In genomic region chr2:72139863-72140845, GRCm38 (mm10) we compare ENCODE assay signal across 17 mouse cellular contexts.
A peak's percentile ranks its signal among the peaks of the same experiment; 100 is the strongest.
DNase-seq lines count a peak whose midpoint lies in the region; ATAC-seq and TF ChIP-seq lines count a peak whose summit lies in the region.
"Had no signal": no experiment of that assay in that cellular context is flagged by ENCODE, and none has a peak within 500 bp of the region (broad histone marks: within the 10 kb centered on the region; RNA-seq: fewer than 3 reads in every experiment).

No protein-coding gene starts in this region.

- DNase-seq in cerebellum, postnatal 4 days (ENCODE audit: low spot score in 2 of 2): no peak
- DNase-seq in layer of hippocampus, adult 9-11 months: peak; percentile 15
- no peak for DNase-seq in layer of hippocampus, adult 9-10 months (ENCODE audit: low spot score)
- peak; percentile 31 for DNase-seq in CH12.LX (ENCODE audit: extremely low read depth)
- DNase-seq in layer of hippocampus, adult 8-10 months (ENCODE audit: low spot score in 2 of 2): no peak
- DNase-seq: embryo, embryonic 11 days; gastrocnemius, postnatal 36 days; kidney, adult 18-20 months; kidney, postnatal 4 days; liver, embryonic 13.5 days; right cerebral cortex, postnatal 4 days had no signal

- in situ Hi-C loops in CH12.LX (cut with MboI; ENCODE audit: low pct_ligation_motif_present, low pct_unique_long_range_greater_than_20kb, low sequenced_read_pairs): loop anchor here (10.0 kb wide), 1 partner anchor 45 kb away; no protein-coding TSS in a partner anchor

- H3K36me3 ChIP-seq in CH12.LX (replicated peaks in 1 of 2; ENCODE audit: control insufficient read depth in 1 of 2, insufficient read depth in 1 of 2, low read length in 1 of 2): no peaks in the 10 kb centered on the region
- H3K36me3 ChIP-seq: liver, embryonic 13.5 days had no signal

- peaks cover 8 to 35% of the 10 kb centered on the region in 2 experiments; a peak in 3 of 4 replicates for H3K4me1 ChIP-seq in CH12.LX (ENCODE audit: control insufficient read depth in 1 of 2, insufficient read depth in 2 of 2)
- H3K4me1 ChIP-seq: liver, embryonic 13.5 days had no signal

- no peak overlapping the region for H3K27ac ChIP-seq in CH12.LX (ENCODE audit: insufficient read depth, low read depth)
- H3K27ac ChIP-seq: liver, embryonic 13.5 days had no signal

- TF ChIP-seq RAD21 in CH12.LX (IDR thresholded peaks at IDR 0.05; ENCODE audit: low read depth, low read length): no peak

- peaks cover 3% of the 10 kb centered on the region for H3K27me3 ChIP-seq in CH12.LX (replicated peaks)
- H3K27me3 ChIP-seq: liver, embryonic 13.5 days had no signal

- dilution Hi-C loops in CH12.LX (cut with MboI; ENCODE audit: extremely low pct_ligation_motif_present, extremely low pct_unique_long_range_greater_than_20kb, low sequenced_read_pairs): no loop called here

- H3K9ac ChIP-seq in CH12.LX (ENCODE audit: insufficient read depth, low read depth): no peak overlapping the region
- H3K9ac ChIP-seq: hindbrain, embryonic 14.5 days; liver, embryonic 13.5 days had no signal

- 0 out of 2 replicates have a peak overlapping the region, but pooled peaks have one; percentile 9 for H3K4me2 ChIP-seq in CH12.LX (ENCODE audit: insufficient read depth, low read depth, poor library complexity, severe bottlenecking)
- H3K4me2 ChIP-seq: hindbrain, embryonic 14.5 days; liver, embryonic 13.5 days had no signal

- no peak for TF ChIP-seq CTCF in CH12.LX (conservative IDR thresholded peaks at IDR 0.05 in 1 of 2, IDR thresholded peaks at IDR 0.05 in 1 of 2; ENCODE audit: low read depth in 2 of 2, low read length in 2 of 2)

- no peaks in the 10 kb centered on the region for H3K79me2 ChIP-seq in CH12.LX (replicated peaks; ENCODE audit: control insufficient read depth, extremely low read depth, insufficient read depth, poor library complexity, severe bottlenecking)

- peak; percentile 67 for ATAC-seq in cerebellum, adult (ENCODE audit: insufficient number of reproducible peaks, low FRiP score, low TSS enrichment)
- peak; percentile 54; the same call in 1 of the 2 replicates for ATAC-seq in megakaryocyte, adult 5-6 weeks (ENCODE audit: poor library complexity, severe bottlenecking)
- no peak for ATAC-seq in CD4-positive, CD25-positive, alpha-beta regulatory T cell, adult 4 months
- ATAC-seq: midbrain, embryonic 16.5 days had no signal

- peaks cover 3% of the 10 kb centered on the region for H3K9me3 ChIP-seq in CH12.LX (replicated peaks; ENCODE audit: low read length)
- H3K9me3 ChIP-seq: liver, embryonic 13.5 days had no signal

- TF ChIP-seq EP300 in CH12.LX (IDR thresholded peaks at IDR 0.05; ENCODE audit: low read length): no peak

- H3K4me3 ChIP-seq in CH12.LX (replicated peaks in 1 of 3; ENCODE audit: low read depth in 2 of 3, low read length in 2 of 3, poor library complexity in 1 of 3): no peak overlapping the region
- H3K4me3 ChIP-seq: erythroblast, embryonic 14.5 days; liver, embryonic 13.5 days had no signal

- TF ChIP-seq POLR2A in CH12.LX (IDR thresholded peaks at IDR 0.05; ENCODE audit: low read depth, low read length): no peak

TF ChIP-seq in CH12.LX, 34 proteins besides CTCF, POLR2A, EP300 and RAD21:
- TF ChIP-seq TBP (conservative IDR thresholded peaks at IDR 0.05; ENCODE audit: low read depth, low read length): no peak
- no peak for TF ChIP-seq HCFC1 (IDR thresholded peaks at IDR 0.05; ENCODE audit: low read depth, low read length)
- no peak for TF ChIP-seq USF1 (IDR thresholded peaks at IDR 0.05; ENCODE audit: low read depth, low read length)
- TF ChIP-seq ZKSCAN1 (IDR thresholded peaks at IDR 0.05; ENCODE audit: borderline replicate concordance, low read depth, low read length): no peak
- no peak for TF ChIP-seq MYC (IDR thresholded peaks at IDR 0.05; ENCODE audit: low read depth, low read length)
- TF ChIP-seq ZC3H11A (IDR thresholded peaks at IDR 0.05; ENCODE audit: low read depth, low read length): no peak
- TF ChIP-seq SMC3 (IDR thresholded peaks at IDR 0.05; ENCODE audit: low read depth, low read length): no peak
- no peak for TF ChIP-seq MAFK (IDR thresholded peaks at IDR 0.05; ENCODE audit: insufficient replicate concordance, low read length)
- TF ChIP-seq KAT2A (IDR thresholded peaks at IDR 0.05; ENCODE audit: insufficient replicate concordance, low read length): no peak
- TF ChIP-seq UBTF (IDR thresholded peaks at IDR 0.05; ENCODE audit: low read depth, low read length): no peak
- TF ChIP-seq MAZ (IDR thresholded peaks at IDR 0.05; ENCODE audit: low read depth, low read length): no peak
- TF ChIP-seq PAX5 (IDR thresholded peaks at IDR 0.05; ENCODE audit: low read length): no peak

Comparison
In these comparisons a context has a peak if more than half of its experiments do, and no peak if none do; other contexts are left out.
1. DNase-seq: peak in layer of hippocampus, adult 9-11 months (single experiment) and CH12.LX (single experiment); none in cerebellum, postnatal 4 days (0 of 2), layer of hippocampus, adult 9-10 months (single experiment) and layer of hippocampus, adult 8-10 months (0 of 2).